Mouse (Mus musculus) heart, embryonic 13.5 days (tissue): ENCODE data around the gene Man1a. TPM values are rescaled to one million over a fixed set of nuclear protein-coding genes. Genes with fewer than 3 reads are reported as not detected.
A peak's percentile ranks its signal among the peaks of the same experiment; 100 is the strongest.

Experiments
- ATAC-seq: fragments of 200-750 bp; cut with Nextera tagmentation; 2 replicates; pipeline ENCODE4 v1.8.0; 2017; ENCODE audit warnings: moderate TSS enrichment; ENCODE audit not compliant: insufficient number of reproducible peaks, low FRiP score, low TSS enrichment; ENCODE audit errors: extremely low read depth
- H3K27ac ChIP-seq: fragments of 300-500 bp; sonication (generic); replicated peaks from 2 replicates; pipeline ENCODE4 v1.5.1; 2015; ENCODE audit warnings: moderate library complexity, mild to moderate bottlenecking, inconsistent platforms
- H3K27me3 ChIP-seq: fragments of 300-500 bp; sonication (generic); replicated peaks from 2 replicates; pipeline ENCODE4 v1.6.1; 2015; ENCODE audit warnings: mild to moderate bottlenecking, inconsistent platforms
- H3K36me3 ChIP-seq: fragments of 300-500 bp; sonication (generic); 2 replicates; pipeline ENCODE4 v1.6.1; 2015; ENCODE audit warnings: mild to moderate bottlenecking, inconsistent platforms
- H3K4me1 ChIP-seq: fragments of 300-500 bp; sonication (generic); 2 replicates; pipeline ENCODE4 v1.6.1; 2015; ENCODE audit warnings: inconsistent platforms
- H3K4me2 ChIP-seq: fragments of 300-500 bp; sonication (generic); 2 replicates; pipeline ENCODE4 v1.6.1; 2015; ENCODE audit warnings: inconsistent platforms, mild to moderate bottlenecking, moderate library complexity
- H3K4me3 ChIP-seq: fragments of 300-500 bp; sonication (generic); 2 replicates; pipeline ENCODE4 v1.5.1; 2015; ENCODE audit warnings: moderate library complexity, mild to moderate bottlenecking, inconsistent platforms
- H3K9ac ChIP-seq: fragments of 300-500 bp; sonication (generic); 2 replicates; pipeline ENCODE4 v1.6.1; 2015; ENCODE audit warnings: inconsistent platforms, mild to moderate bottlenecking, moderate library complexity
- H3K9me3 ChIP-seq: fragments of 300-500 bp; sonication (generic); 2 replicates; pipeline ENCODE4 v1.6.1; 2016; ENCODE audit warnings: inconsistent platforms
- WGBS: fragments of 180-500 bp; shearing (Covaris S2); methylation state at CpG from one replicate; pipeline ENCODE4 v1.1.7; 2015; ENCODE audit warnings: mixed read lengths; 5-methylcytosine and 5-hydroxymethylcytosine counted together
- polyA plus RNA-seq: library from polyadenylated mRNA; unstranded; fragments of >200 nt; fragmentation: Nextera tagmentation; extraction: Ambion mirVana; gene quantifications from 2 replicates; pipeline ENCODE4 v1.2.1, GENCODE M21; 2015

Man1a gene
- polyA plus RNA-seq, 1 experiment from 2014 or later = 4.2 TPM

- Histone ChIP-seq H3K27me3 (no peaks in the 10 kb centered on the region), H3K27ac (peak overlapping the region; percentile 61)
- under 1% methylated on average over 68 of the region's 68 CpGs for WGBS
These were observed 883 bp downstream of the Man1a start for GRCm38 (mm10) chr10:54075441-54076010.

GRCm38 (mm10) chr10:54074609-54075421, 1.6 kb downstream of the Man1a start:
- Histone ChIP-seq H3K9ac (peak overlapping the region; percentile 91), H3K4me1 (peaks cover 55% of the 10 kb centered on the region), H3K27ac (peak overlapping the region; percentile 61), H3K27me3 (no peaks in the 10 kb centered on the region), H3K36me3 (no peaks in the 10 kb centered on the region), H3K4me3 (peak overlapping the region; percentile 90), H3K4me2 (peak overlapping the region; percentile 90), H3K9me3 (no peaks in the 10 kb centered on the region)
- WGBS = under 1% methylated on average over 73 of the region's 73 CpGs
- no peak for ATAC-seq

More at GRCm38 (mm10) chr10:54075441-54076010, 883 bp downstream of the Man1a start:
- no peaks in the 10 kb centered on the region for H3K9me3 ChIP-seq
- H3K9ac ChIP-seq = peak overlapping the region; percentile 91
- H3K36me3 ChIP-seq = no peaks in the 10 kb centered on the region
- peaks cover 48% of the 10 kb centered on the region for H3K4me1 ChIP-seq
- H3K4me3 ChIP-seq = peak overlapping the region; percentile 90
- peak overlapping the region; percentile 90 for H3K4me2 ChIP-seq
- peak; percentile 97 for ATAC-seq

GRCm38 (mm10) chr10:54074247-54074608, 2.2 kb downstream of the Man1a start:
- Histone ChIP-seq H3K9me3 (no peaks in the 10 kb centered on the region), H3K9ac (peak overlapping the region; percentile 91), H3K27ac (no peak overlapping the region), H3K4me2 (peak overlapping the region; percentile 90), H3K36me3 (no peaks in the 10 kb centered on the region), H3K27me3 (no peaks in the 10 kb centered on the region), H3K4me1 (peaks cover 57% of the 10 kb centered on the region), H3K4me3 (peak overlapping the region; percentile 90)
- WGBS = 0% methylated on average over 14 of the region's 14 CpGs
- ATAC-seq = no peak

- Histone ChIP-seq H3K27me3 (no peaks in the 10 kb centered on the region), H3K4me3 (peak overlapping the region; percentile 90), H3K9ac (peak overlapping the region; percentile 91), H3K9me3 (no peaks in the 10 kb centered on the region), H3K27ac (no peak overlapping the region), H3K36me3 (no peaks in the 10 kb centered on the region), H3K4me2 (peak overlapping the region; percentile 90), H3K4me1 (peaks cover 59% of the 10 kb centered on the region)
- 42% methylated on average over 6 of the region's 6 CpGs for WGBS
- ATAC-seq = no peak
These were observed 2.7 kb downstream of the Man1a start for GRCm38 (mm10) chr10:54073641-54074203.

- H3K4me2 ChIP-seq = peak overlapping the region; percentile 90
- H3K27ac ChIP-seq = no peak overlapping the region
- H3K27me3 ChIP-seq = no peaks in the 10 kb centered on the region
- peaks cover 65% of the 10 kb centered on the region for H3K4me1 ChIP-seq
- H3K9me3 ChIP-seq = no peaks in the 10 kb centered on the region
- H3K4me3 ChIP-seq = peak overlapping the region; percentile 90
- WGBS = 76% methylated on average over 2 of the region's 2 CpGs
- no peak for ATAC-seq
- no peak overlapping the region for H3K9ac ChIP-seq
- no peaks in the 10 kb centered on the region for H3K36me3 ChIP-seq
These were observed 4.1 kb downstream of the Man1a start for GRCm38 (mm10) chr10:54072336-54072735.

GRCm38 (mm10) chr10:54070496-54070895, 5.9 kb downstream of the Man1a start:
- H3K4me3 ChIP-seq = no peak overlapping the region
- H3K4me1 ChIP-seq = peaks cover 55% of the 10 kb centered on the region
- 70% methylated on average over 5 of the region's 5 CpGs for WGBS
- no peaks in the 10 kb centered on the region for H3K27me3 ChIP-seq
- H3K4me2 ChIP-seq = no peak overlapping the region
- H3K36me3 ChIP-seq = peaks cover 3% of the 10 kb centered on the region; the same call in 1 of the 2 replicates
- no peaks in the 10 kb centered on the region for H3K9me3 ChIP-seq
- no peak overlapping the region for H3K27ac ChIP-seq
- ATAC-seq = no peak
- H3K9ac ChIP-seq = no peak overlapping the region

- no peak overlapping the region for H3K27ac ChIP-seq
- no peak overlapping the region for H3K4me3 ChIP-seq
- peaks cover 54% of the 10 kb centered on the region for H3K4me1 ChIP-seq
- 86% methylated on average over 5 of the region's 5 CpGs for WGBS
- no peak overlapping the region for H3K9ac ChIP-seq
- peaks cover 4% of the 10 kb centered on the region; the same call in 1 of the 2 replicates for H3K36me3 ChIP-seq
- H3K27me3 ChIP-seq = no peaks in the 10 kb centered on the region
- no peak for ATAC-seq
- no peaks in the 10 kb centered on the region for H3K9me3 ChIP-seq
- no peak overlapping the region for H3K4me2 ChIP-seq
These were observed 7.0 kb downstream of the Man1a start for GRCm38 (mm10) chr10:54069412-54069811.

- Histone ChIP-seq H3K9me3 (no peaks in the 10 kb centered on the region), H3K4me1 (peaks cover 43% of the 10 kb centered on the region), H3K4me3 (no peak overlapping the region), H3K4me2 (no peak overlapping the region), H3K27ac (no peak overlapping the region), H3K27me3 (no peaks in the 10 kb centered on the region), H3K36me3 (peaks cover 7% of the 10 kb centered on the region; the same call in 1 of the 2 replicates), H3K9ac (no peak overlapping the region)
- no peak for ATAC-seq
These were observed 9.7 kb downstream of the Man1a start for GRCm38 (mm10) chr10:54066683-54067082.

- H3K27me3 ChIP-seq = no peaks in the 10 kb centered on the region
- 68% methylated on average over 8 of the region's 8 CpGs for WGBS
- H3K4me1 ChIP-seq = peaks cover 45% of the 10 kb centered on the region
- no peak overlapping the region for H3K27ac ChIP-seq
- H3K9ac ChIP-seq = no peak overlapping the region
- H3K9me3 ChIP-seq = no peaks in the 10 kb centered on the region
- no peak overlapping the region for H3K4me3 ChIP-seq
- H3K36me3 ChIP-seq = peaks cover 12% of the 10 kb centered on the region; the same call in 1 of the 2 replicates
- ATAC-seq = no peak
- no peak overlapping the region for H3K4me2 ChIP-seq
These were observed 12.7 kb downstream of the Man1a start for GRCm38 (mm10) chr10:54063551-54064260.

- Histone ChIP-seq H3K4me2 (peak overlapping the region; percentile 51), H3K27ac (no peak overlapping the region), H3K4me1 (peaks cover 41% of the 10 kb centered on the region), H3K36me3 (peaks cover 12% of the 10 kb centered on the region; the same call in 1 of the 2 replicates), H3K4me3 (no peak overlapping the region), H3K9me3 (no peaks in the 10 kb centered on the region), H3K27me3 (no peaks in the 10 kb centered on the region), H3K9ac (no peak overlapping the region)
- no peak for ATAC-seq
- WGBS = 55% methylated on average over 11 of the region's 11 CpGs
These were observed 13.6 kb downstream of the Man1a start for GRCm38 (mm10) chr10:54062835-54063234.

- Histone ChIP-seq H3K9ac (no peak overlapping the region), H3K9me3 (no peaks in the 10 kb centered on the region), H3K36me3 (peaks cover 12% of the 10 kb centered on the region; the same call in 1 of the 2 replicates), H3K4me3 (no peak overlapping the region), H3K27ac (no peak overlapping the region), H3K4me2 (no peak overlapping the region), H3K4me1 (peaks cover 41% of the 10 kb centered on the region), H3K27me3 (no peaks in the 10 kb centered on the region)
- 89% methylated on average over 4 of the region's 4 CpGs for WGBS
- no peak for ATAC-seq
These were observed 15.2 kb downstream of the Man1a start for GRCm38 (mm10) chr10:54061159-54061558.
